Mouse (Mus musculus) spleen, adult 2 months (tissue): Measurements from ENCODE around the gene Rbms3.

Experiments used
- CTCF ChIP-seq: fragments of 200-500 bp; IDR thresholded peaks from 2 replicates; pipeline ENCODE4 v1.5.1; 2011; ENCODE audit warnings: mild to moderate bottlenecking, inconsistent platforms; ENCODE audit not compliant: insufficient read depth, insufficient read length, insufficient replicate concordance; ENCODE audit errors: extremely low read depth
- POLR2A ChIP-seq: fragments of 200-500 bp; IDR thresholded peaks from 2 replicates; pipeline ENCODE4 v1.6.1; 2011; ENCODE audit warnings: low read depth, low read length, inconsistent platforms

- TF ChIP-seq CTCF (no peak), POLR2A (no peak)
Measured at GRCm38 (mm10) chr9:117115609-117116008, 514.1 kb downstream of the Rbms3 start.
